Mouse (Mus musculus) B cell, adult 2 months (primary cell): ENCODE measurements at regions not wholly inside any gene's neighbourhood (a gene's known extent, or its start where the extent isn't known, plus 50 kb on each side); places are given as distances from the start of the nearest gene placed in this dataset.

Experiments used
- DNase-seq, 2 experiments: peaks; one replicate each; pipeline ENCODE4 v3.0.0; 2022

DNA sequence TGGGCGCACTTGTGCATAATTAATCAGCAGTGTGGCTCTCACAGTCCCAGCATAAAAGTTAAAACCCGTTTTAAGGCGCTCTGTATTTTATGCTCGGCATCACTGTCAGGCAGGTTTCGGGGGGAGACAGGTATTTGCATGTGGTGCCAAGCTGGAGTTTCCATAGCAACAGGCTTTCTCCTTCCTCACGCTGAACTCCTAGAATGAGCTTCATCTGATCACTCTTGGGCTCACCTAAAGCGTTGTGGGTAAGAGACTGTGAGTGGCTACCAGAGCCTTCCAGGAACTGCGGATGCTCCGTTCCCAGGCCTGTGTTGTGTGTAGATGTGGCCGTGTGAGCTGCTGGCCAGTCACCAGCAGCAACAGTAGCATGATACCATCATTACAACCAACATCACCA is 161.5 kb downstream of the Ajap1 start:
- DNase-seq = no peak

DNA sequence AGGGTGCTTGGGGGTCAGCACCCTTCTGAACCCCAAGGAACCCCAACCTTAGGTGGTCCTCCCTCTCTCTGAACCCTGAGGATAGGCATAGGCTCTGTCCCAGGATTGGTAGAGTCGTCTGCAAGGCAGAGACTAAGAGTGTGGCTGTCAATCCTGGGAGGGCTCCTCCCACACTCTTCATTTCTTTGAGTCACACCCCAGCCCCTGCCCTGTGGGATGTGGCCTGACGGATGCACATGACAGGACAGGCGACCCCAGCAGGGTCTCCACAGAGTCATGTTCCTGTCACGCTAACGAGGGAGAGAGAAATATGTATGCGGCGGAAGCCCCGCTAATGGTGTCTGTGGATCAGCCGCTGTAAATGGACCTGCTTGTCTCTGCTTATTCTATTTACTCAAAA is 162.0 kb downstream of the Ajap1 start:
- no peak for DNase-seq

DNA sequence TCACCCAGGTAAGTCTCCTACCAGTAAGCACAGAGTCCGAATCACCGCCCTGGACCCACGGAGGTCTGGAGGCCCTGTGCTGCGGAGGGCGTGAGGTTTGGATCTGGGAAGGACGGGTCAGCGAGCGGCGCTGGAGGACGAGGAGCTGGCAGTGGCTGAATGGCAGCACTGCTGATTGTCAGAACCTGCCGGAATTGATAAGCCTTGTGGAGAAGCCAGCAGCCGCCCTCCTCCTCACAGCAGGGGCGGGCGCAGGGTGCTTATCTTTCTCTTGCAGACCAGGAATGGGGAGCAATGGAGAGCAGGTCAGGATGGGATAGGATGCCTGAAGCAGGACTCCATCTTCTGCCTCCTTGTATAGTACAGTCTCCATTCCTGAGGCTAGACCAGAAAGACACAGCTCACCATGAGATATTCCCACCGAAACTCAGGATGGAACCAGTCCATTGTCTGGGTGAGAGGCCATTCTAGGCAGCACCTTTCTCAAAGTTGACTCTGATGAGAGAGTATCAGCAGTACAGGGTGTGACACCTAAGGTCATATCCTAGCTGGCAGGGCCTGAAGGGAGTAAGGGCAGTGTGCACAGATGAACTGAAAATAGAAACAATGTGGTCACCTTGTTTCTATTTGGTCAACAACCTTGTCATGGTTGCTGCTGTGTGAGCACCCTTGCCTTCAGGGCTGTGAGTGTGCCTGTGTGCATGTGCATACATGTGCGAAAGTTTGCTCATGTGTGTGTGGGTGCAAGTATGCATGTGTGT is 165.5 kb downstream of the Ajap1 start:
- no peak for DNase-seq

DNA sequence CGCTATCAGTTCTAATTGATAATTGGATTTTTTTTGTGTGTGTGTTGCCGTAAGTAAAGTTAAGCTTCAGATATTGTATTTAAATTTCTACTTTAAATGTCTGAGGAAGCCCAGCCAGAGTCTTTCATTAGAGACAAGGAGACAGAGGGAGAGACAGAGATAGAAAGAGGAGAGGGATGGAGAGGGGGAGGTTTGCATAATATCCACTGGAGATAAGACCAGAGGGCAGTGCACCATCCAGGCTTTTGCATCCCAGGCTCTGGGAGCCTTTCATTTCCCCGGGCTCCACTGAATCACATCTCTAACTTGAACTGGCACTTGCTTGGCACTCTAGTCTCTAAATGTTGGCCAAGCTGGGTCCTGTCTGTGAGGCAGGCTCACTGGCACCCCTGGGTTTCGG is 166.1 kb downstream of the Ajap1 start:
- DNase-seq = no peak

DNA sequence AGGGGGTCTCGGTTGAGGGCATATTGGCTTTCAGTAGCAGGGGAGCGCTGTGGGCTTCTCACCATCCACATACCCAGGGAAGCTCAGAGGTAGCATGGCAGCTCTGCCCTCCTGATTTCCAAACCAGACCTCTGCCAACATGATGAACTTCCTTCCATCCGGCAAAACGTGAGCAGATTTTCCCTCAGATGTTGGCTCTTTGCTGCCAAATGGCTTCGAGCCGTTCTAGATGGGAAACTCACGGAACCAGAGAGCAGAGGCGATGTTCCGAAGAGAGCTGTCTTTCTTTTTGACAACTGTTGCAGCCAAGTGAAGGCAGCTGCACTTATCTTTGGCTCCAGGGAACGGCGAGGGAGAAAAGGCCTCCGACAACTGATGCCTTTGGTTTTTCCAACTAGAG is 168.7 kb downstream of the Ajap1 start:
- DNase-seq = no peak

DNA sequence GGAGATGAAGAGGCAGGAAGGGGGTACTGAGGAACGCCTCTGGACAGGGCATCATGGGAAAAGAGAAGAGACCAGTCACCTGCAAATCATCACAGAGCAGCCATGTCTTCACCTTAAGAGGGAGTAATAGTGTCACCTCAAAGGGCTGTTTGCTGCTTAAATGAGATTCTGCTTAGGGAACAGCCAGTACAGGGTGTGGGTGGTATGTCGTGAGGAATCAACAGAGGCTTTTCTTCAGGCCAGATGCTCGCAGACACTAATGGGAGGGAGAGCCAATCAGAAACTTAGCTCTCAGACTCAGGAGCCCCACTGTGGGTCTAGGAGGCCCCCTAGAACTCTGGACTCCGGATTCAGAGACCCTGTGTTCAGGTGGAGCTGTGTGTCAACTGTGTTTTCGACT is 171.0 kb downstream of the Ajap1 start:
- DNase-seq = no peak

DNA sequence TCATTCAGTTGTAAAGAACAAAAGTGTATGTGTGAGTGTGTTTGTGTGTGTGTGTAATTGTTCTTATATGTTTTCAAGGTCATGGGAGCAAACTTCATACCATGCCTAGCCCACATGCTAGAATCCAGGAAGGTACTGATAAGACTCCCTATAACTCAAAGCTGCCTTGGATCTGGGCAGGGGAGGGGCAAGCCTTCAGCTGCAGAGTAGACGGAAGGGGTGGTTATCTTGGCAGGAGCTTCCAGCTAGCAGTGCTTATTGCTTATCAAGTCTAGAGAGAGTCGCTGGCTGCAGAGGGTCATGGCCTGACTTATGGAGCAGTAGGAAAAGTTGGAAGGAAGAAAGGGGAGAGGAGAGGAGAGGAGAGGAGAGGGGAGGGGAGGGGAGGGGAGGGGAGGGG is 172.0 kb downstream of the Ajap1 start:
- no peak for DNase-seq

DNA sequence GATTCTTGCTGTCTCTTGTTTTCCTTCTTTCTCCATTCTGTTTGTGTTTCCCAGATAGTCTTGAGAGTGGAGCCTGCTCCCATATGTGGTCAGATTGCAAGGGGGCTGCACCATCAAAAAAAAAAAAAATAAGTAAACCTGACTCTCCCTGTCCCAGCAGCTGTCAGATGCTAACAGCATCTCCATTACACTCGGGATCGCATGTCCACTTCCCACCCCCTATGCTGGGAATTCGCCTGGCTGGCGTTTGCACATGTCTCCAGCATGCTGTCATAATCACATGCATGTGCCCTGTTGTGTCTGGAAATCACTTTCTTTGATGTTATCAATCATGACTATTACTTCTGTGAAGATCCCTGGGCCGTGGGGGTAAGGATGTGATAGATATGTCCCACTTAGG is 179.1 kb downstream of the Ajap1 start:
- DNase-seq = no peak

DNA sequence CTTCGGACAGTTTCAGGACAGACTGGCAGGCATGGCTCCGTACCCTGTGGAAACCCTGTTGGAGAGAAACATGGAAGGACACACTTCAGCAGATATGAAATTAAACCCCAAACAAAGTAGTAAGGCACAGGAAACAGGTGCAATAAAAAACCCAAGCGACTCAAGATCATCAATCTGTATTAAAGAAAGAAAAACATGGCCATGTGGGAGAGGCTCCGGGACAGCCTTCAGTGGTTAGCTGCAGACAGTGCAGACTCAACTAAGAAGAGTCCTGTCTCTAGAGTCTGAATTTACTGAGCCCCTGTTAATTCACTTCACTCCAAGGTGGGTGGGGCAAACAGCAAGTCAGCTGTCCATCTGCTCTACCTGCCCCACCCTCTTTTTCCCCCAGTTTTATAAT is 179.8 kb downstream of the Ajap1 start:
- no peak for DNase-seq

DNA sequence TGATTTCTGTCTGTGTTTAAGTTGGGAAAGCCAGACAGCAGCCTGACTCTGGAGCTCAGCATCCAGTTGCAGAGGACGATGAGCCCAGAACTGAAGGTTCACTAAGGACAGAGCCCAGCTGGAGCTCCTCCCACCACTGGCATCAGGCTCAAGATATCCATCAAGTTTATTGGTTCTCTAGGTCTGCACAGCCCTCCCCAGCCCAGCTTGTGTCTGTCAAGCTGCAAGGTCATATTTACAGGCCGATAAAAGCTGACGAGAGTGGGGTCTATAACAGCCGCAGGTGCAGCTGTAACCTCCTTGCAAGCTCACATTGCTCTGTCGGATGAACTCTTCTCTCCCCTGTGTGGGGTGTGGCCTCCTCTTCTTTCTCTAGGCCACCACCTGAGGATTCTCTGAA is 184.3 kb downstream of the Ajap1 start:
- DNase-seq = no peak

DNA sequence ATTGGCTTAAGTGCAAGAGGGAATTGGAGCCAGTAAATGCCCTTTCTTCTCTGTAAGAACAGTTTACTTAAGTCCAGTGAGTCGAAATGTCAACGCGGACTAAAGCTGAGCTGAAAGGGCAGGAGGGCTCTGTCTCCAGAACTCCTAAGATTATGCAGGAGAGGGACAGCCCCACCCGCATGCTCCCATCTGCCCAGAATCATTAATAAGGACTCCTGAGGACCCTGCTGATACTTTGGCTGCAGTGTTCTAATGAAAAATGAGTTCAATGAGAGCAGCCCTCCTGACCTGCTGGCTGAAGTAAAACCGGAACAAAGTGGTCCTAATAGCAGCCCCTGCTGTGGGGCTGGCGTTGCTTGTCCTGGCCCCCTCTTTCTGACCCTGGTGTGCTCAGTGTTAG is 187.8 kb downstream of the Ajap1 start:
- DNase-seq = no peak

DNA sequence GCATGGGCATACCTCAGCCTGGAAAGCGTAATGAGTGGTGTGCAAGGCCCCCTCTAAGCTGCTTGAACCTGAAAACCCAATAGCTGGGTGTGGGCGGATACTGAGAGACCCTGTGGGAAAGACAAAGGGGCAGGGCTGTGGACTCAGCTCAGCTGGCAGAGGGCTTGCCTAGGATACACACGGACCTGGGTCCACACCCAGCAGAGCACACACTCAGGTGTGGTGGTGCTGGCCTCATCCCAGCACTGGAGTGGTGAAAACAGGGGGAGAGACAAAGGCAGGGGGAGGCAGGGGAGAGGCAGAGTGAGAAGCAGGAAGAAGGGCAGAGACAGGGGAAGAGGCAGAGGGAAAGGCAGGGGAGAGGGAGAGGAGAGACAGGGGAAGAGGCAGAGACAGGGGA is 189.5 kb downstream of the Ajap1 start:
- DNase-seq = no peak

DNA sequence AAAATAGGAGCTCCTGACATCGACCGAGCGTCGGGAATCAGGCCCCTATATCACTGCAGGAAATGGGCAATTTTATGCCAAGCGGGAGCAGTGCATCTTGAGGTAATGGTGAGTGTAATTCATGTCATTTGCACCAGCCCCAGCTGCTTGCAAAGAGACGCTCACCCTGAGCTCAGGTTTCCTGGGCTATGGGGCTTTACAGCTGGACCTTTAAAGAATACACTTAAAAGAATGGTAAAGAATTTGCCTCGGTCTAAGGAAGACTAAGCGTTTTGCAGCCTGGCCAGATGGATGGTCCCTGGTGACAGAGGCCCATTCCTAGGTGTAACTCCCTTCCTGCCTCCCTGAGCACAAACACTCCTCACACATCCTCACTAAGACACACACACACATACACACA is 194.2 kb downstream of the Ajap1 start:
- DNase-seq = no peak

DNA sequence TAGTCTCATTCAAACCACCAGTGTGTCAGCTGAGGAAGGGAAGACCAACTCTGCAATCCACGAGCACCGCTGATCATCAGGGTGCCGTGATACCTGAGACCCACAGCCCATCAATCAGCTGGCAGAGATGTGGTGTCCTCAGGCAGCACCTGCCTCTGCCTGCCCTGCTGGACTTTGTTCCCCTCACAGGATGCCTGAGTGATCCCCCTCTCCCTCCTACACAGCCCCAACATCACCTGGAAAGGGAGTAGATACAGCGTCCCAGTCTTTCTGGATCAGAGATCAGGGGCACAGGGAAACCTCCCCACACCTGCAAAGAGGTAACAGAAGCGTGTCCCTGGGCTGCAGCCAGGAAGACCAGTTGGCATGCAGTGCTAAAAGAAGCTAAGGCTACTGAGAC is 198.4 kb downstream of the Ajap1 start:
- no peak for DNase-seq

DNA sequence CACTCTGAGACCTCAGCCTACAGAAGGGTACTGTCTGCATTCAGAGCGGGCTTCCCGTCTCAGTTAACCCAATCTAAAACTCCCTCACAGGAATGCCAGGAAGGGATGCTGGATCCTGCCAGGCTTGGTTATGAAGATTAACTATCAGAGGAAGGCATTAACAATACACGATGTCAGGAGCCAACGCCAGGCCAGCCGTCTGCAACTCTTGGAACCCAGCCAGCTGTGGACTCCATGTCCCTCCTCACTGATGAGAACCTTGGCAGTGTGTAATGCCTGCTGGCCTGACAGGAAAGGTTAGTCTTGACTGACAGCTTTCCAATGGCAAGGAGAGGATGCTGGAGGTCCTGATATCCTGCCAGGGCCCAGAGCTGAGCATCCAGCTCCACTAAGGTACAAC is 206.0 kb downstream of the Ajap1 start:
- no peak for DNase-seq

DNA sequence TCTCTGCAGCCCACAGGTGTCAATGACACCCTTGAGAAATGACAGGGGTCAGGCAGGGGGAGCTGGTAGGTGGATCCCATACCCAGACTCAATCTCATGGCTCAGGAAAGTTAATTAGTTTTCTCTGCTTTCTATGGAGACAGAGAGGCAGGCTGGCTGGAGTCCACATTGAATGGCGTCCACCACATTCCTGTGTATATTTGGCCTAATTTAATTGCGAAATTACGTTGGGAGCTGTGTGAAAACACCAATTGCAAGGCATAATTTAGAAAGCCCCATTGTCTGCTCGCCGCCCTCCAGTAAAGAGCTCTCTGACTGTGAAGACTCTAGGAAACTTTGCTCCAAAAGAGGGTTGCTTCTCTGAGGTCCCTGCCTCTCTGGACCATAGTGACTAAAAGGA is 211.2 kb downstream of the Ajap1 start:
- no peak for DNase-seq

DNA sequence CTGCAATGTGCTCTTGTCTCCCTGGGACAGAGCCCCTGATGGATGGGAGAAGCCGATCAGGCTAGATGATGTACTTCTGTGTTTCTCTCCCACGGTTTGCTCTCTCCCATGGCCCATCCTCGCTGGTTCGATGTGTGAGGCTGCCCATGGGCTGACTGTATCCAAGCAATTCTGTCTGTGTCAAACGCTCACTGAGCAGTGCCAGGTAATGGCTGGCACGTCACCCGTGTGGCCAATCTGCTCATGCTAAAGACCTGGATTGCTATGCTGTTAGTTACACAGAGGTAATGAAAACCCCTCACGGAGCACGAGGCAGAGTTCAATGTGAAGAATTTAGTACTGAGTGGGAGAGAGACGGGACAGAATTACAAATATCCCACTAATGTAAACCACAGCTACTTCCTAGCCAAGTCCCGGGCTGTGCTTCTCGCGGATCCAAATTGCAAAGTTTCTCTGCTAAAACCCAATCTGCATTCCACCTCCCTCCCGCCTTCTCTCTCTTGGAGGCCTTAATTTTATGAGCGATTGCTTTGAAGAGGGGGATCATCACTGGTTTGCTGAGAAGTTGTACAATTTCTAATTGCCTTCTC is 219.3 kb downstream of the Ajap1 start:
- no peak for DNase-seq

DNA sequence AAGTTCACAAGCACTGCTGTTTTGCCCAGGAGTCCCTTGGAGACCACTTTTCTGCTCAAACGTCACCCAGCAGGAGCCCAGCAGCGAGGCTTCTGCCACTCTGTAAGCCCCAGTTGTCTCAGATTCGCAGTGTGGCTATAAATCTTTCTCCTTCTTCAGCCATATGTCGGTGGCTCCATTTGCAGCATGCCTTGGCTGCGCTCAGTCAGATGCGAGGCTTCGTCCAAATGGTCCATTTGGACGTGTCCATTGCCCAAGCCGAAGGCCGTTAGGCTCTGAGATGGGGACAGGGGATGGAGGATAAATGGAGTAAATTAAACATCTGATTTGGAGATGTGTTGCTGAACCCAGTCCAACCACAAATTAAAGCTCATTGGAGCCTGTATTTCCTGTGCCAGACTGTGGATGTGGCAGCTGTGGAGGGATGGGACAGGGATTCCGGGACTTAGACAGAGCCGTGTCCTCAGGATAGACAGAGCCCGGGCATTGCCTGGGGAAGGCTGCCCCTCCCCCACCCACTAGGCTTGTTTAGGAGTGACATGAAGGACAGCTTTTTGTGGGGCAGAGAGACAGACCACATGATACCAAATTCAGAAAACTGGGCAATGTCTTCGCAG is 221.6 kb downstream of the Ajap1 start:
- DNase-seq = no peak

DNA sequence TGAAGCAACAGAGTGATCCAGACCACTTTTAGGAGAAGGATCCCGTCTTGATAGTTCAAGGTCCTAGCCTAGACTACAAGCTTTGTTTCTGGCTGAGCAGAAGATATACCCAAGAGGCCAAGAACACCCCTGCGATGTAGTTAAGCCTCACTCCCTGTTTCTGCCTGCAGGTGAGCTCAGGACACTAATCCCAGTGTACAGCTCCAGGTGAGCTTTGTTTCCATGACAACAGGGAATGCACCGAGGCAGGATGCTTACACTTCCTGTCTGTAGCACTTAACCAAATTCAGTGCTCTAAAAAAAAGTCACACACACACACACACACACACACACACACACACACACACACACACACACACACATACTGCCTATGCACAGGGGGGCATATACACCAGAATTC is 230.7 kb downstream of the Ajap1 start:
- DNase-seq = no peak

DNA sequence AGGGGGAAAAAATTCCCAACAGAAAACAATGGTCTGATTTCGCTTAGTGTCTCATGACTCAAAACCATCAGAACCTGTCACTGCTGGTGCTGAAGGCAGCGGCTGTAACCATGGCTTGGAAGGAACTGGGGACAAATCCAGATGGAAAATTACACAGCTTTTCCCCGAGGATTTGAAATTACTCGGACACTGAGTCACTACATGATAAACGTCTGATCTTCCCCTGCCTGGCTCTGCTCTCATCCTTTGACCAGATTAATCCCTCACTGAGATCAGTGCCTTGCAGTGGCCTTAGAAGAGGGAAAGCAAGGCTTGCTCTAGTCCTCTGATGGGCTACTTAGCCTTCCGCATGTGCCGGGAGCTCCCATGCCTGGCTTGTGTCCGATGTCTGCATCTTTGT is 231.3 kb downstream of the Ajap1 start:
- DNase-seq = no peak

DNA sequence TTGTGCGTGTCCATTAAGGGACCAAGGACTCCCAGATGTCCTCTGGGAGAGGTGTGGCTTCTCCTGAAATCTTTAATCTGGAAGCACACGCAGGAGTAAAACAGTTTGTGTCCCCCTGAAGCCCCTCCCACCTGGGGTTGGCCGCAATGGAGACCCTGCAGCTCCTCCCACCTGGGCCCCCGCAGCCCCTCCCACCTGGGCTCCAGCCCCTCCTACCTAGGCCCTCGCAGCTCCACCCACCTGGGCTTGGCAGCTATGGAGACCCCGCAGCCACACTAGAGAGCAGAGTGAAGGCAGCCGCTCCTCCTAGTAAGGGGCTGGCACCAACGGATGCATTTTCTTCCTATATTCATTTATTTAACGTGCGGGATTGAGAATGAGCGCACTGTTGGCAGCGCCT is 245.9 kb downstream of the Ajap1 start:
- no peak for DNase-seq

DNA sequence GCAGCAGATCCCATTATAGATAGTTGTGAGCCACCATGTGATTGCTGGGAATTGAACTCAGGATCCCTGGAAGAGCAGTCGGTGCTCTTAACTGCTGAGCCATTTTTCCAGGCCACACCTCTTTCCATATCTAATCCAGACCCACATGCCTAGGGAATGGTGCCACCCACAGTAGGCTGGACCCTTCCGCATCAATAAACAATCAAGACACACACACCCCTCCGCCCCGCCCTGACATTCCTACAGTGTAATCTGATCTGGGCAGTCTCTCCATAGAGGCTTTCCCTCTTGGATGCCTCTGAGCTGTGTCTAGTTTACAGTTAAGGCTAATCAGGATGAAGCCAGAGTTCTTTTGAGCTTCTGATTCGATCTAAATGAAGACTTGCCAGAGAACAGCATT is 248.8 kb downstream of the Ajap1 start:
- no peak for DNase-seq

DNA sequence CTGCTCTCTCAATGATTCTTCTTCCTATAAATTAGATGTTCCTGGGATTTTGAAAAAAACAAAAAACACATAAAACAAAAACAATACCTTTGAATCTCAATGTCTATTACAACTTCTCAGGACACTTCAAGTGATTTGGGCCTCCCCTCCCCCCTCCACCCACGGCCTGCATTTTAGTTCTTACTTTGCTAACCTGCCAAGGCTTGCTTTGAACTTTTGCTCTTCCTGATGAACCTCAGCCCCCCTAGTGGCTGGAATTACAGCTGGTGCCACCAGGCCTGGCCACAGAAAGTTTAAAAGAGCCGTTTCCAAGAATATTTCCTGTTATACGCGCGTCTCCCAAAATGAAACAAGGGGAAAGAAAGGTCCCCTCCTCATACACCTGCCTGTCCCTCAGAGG is 253.4 kb downstream of the Ajap1 start:
- DNase-seq = no peak

DNA sequence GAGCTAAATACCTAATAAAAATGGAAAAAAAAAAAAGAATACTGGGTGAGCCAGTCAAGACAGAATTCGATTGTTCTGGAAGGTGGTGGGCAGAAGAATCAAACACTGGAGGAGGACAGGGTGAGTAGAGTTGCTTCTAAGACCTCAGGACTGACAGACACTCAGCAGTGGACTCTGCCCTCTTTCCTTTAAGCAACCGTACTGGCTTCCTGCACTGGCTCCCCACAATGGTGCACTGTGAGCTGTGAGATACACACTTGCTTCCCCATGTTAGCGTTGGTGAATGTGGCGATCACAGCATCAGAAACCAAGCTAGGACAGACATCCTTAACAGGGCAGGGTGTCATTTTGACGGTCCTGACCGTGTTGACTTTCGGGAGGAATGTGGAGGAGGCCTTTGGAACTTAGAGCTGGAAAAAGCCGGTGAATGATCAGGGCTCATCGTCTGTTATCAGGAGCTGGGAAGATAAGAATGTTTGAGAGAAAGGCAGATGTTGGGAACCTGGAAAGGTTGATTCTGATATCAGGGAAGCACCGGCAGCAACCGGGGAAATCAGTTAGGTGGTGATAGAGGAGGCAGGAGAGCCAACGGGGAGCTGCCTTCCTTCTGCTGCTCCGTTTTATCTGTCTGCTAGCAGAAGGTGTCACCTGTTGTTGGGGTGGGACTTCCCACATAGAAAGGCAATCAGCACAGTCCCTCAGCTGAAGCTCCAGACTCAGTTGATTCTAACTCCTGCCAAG is 254.8 kb downstream of the Ajap1 start:
- no peak for DNase-seq
